Mouse (Mus musculus): ENCODE data around the gene Olfr138. TPM values are rescaled to one million over a fixed set of nuclear protein-coding genes. Genes with fewer than 3 reads are reported as not detected.

The Olfr138 gene
- not detected for polyA plus RNA-seq (2014; fragmentation: Illumina TruSeq; extraction: RNeasy Lipid Tissue Mini Kit (QIAGEN cat#74804); ENCODE audit: low read depth, low replicate concordance)

DNA sequence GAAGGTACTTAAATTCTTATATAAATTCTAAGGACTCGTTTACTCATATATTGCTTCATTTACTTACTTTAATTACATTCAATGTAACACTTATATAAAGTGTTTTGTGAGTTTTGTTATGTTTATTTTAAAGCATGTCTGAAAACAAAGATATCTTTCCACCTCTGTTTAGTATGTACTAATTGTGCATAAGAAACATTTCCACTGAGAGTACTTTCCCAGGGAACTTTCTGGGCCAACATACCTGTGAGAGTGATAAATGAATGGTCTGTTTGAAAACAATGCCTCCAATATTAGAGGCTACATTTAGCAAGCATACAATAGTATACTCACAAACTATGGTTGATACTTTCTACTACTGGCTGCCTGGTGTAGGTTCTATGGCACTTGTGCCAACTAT lies at the start of gene Olfr138:
Gene Olfr138 (plus strand): TSS at position 301 of the 400 bp plus-strand sequence.

DNA sequence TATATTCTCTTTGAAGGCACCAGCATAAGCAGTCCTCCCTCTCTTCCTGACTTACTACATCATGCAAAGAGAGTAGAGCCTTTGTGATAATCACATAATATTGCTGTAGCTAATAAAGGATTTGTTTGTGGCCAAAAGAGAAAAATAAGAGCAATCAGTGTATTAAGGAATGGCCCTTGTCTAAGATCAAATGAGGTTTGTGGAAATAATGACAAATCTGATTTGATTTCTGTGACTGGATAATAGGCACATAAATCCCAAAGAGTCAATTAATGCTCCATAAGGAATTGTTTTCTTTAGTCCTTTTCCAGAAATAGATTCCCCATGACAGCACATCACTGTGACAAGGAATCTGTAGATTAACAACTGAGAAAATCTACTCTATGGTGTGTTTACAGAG lies 46.6 kb downstream of the Olfr138 start, which contains the start of gene Olfr137:
Gene Olfr137 (minus strand): TSS at position 101 of the 400 bp plus-strand sequence.

Other genes starting within 250 kb of the Olfr138 start
- not detected for gene Olfr129, start 201.0 kb upstream of the Olfr138 start, polyA plus RNA-seq (2014; fragmentation: Illumina TruSeq; extraction: RNeasy Lipid Tissue Mini Kit (QIAGEN cat#74804); ENCODE audit: low read depth, low replicate concordance)
- not detected for gene Olfr130, start 197.1 kb upstream of the Olfr138 start, polyA plus RNA-seq (2014; fragmentation: Illumina TruSeq; extraction: RNeasy Lipid Tissue Mini Kit (QIAGEN cat#74804); ENCODE audit: low read depth, low replicate concordance)
- not detected for gene Olfr131, start 172.3 kb upstream of the Olfr138 start, polyA plus RNA-seq (2014; fragmentation: Illumina TruSeq; extraction: RNeasy Lipid Tissue Mini Kit (QIAGEN cat#74804); ENCODE audit: low read depth, low replicate concordance)
- not detected for gene Olfr132, start 126.5 kb upstream of the Olfr138 start, polyA plus RNA-seq (2014; fragmentation: Illumina TruSeq; extraction: RNeasy Lipid Tissue Mini Kit (QIAGEN cat#74804); ENCODE audit: low read depth, low replicate concordance)
- gene Olfr133, start 115.8 kb upstream of the Olfr138 start, polyA plus RNA-seq (2014; fragmentation: Illumina TruSeq; extraction: RNeasy Lipid Tissue Mini Kit (QIAGEN cat#74804); ENCODE audit: low read depth, low replicate concordance): not detected
- not detected for gene Olfr134, start 89.6 kb upstream of the Olfr138 start, polyA plus RNA-seq (2014; fragmentation: Illumina TruSeq; extraction: RNeasy Lipid Tissue Mini Kit (QIAGEN cat#74804); ENCODE audit: low read depth, low replicate concordance)
- not detected for gene Olfr135, start 56.7 kb upstream of the Olfr138 start, polyA plus RNA-seq (2014; fragmentation: Illumina TruSeq; extraction: RNeasy Lipid Tissue Mini Kit (QIAGEN cat#74804); ENCODE audit: low read depth, low replicate concordance)
- gene Olfr137, start 46.5 kb downstream of the Olfr138 start, polyA plus RNA-seq (2014; fragmentation: Illumina TruSeq; extraction: RNeasy Lipid Tissue Mini Kit (QIAGEN cat#74804); ENCODE audit: low read depth, low replicate concordance): not detected
- gene Olfr136, start 68.8 kb downstream of the Olfr138 start, polyA plus RNA-seq (2014; fragmentation: Illumina TruSeq; extraction: RNeasy Lipid Tissue Mini Kit (QIAGEN cat#74804); ENCODE audit: low read depth, low replicate concordance): not detected
- not detected for gene Esp36, start 159.2 kb downstream of the Olfr138 start, polyA plus RNA-seq (2014; fragmentation: Illumina TruSeq; extraction: RNeasy Lipid Tissue Mini Kit (QIAGEN cat#74804); ENCODE audit: low read depth, low replicate concordance)